Mouse (Mus musculus) cortical plate, adult 2 months (tissue): ENCODE results near the gene Mfap1b. TPM values are rescaled to one million over a fixed set of nuclear protein-coding genes. Genes with fewer than 3 reads are reported as not detected.

Experiments used
- H3K27ac ChIP-seq: fragments of 200-500 bp; 2 replicates; pipeline ENCODE4 v1.5.1; 2012; ENCODE audit warnings: low read length, control low read depth, inconsistent platforms; ENCODE audit not compliant: insufficient read depth
- H3K4me1 ChIP-seq: fragments of 200-500 bp; 2 replicates; pipeline ENCODE4 v1.6.1; 2011; ENCODE audit warnings: low read length; ENCODE audit not compliant: control insufficient read depth, insufficient read depth
- H3K4me3 ChIP-seq: fragments of 200-500 bp; 2 replicates; pipeline ENCODE4 v1.5.1; 2011; ENCODE audit warnings: mild to moderate bottlenecking, low read length, control low read depth; ENCODE audit not compliant: insufficient read depth
- CTCF ChIP-seq: fragments of 200-500 bp; IDR thresholded peaks from 2 replicates; pipeline ENCODE4 v1.5.1; 2011; ENCODE audit warnings: mild to moderate bottlenecking, control low read depth, low read length; ENCODE audit not compliant: insufficient read depth; ENCODE audit errors: extremely low read depth
- POLR2A ChIP-seq: fragments of 200-500 bp; IDR thresholded peaks from 2 replicates; pipeline ENCODE4 v1.6.1; 2011; ENCODE audit warnings: mild to moderate bottlenecking, low read length, control low read depth; ENCODE audit not compliant: insufficient read depth; ENCODE audit errors: extremely low read depth
- polyA plus RNA-seq: library from polyadenylated mRNA; depleted of rRNA; stranded (reverse); fragments of >200 nt; gene quantifications from 2 replicates; pipeline ENCODE4 v1.2.3, GENCODE M21; 2012

The Mfap1b gene
- polyA plus RNA-seq, 1 experiment: 29.0 TPM

GRCm38 (mm10) chr2:121460071-121460470 lies 13.8 kb downstream of the Mfap1b start:
- Histone ChIP-seq H3K4me1 (no peaks in the 10 kb centered on the region), H3K27ac (no peak overlapping the region), H3K4me3 (no peak overlapping the region)
- no peak for TF ChIP-seq CTCF
- TF ChIP-seq POLR2A: no peak

GRCm38 (mm10) chr2:121456692-121457642 lies 16.9 kb downstream of the Mfap1b start, which contains the start of gene Serinc4:
Gene Serinc4, minus strand, starts transcription at chr2:121456781.
- TF ChIP-seq CTCF (no peak), POLR2A (peak; percentile 77)
- peaks cover 1% of the 10 kb centered on the region; the same call in 1 of the 2 replicates for H3K4me1 ChIP-seq
- H3K27ac ChIP-seq: no peak within 1 kb of the TSS
- H3K4me3 ChIP-seq: peak within 1 kb of the TSS; percentile 83

GRCm38 (mm10) chr2:121455534-121455933 lies 18.3 kb downstream of the Mfap1b start:
- Histone ChIP-seq H3K4me3 (no peak overlapping the region), H3K4me1 (peaks cover 1% of the 10 kb centered on the region; the same call in 1 of the 2 replicates), H3K27ac (no peak overlapping the region)
- TF ChIP-seq POLR2A (no peak), CTCF (no peak)

- Histone ChIP-seq H3K4me3 (no peak overlapping the region), H3K4me1 (peaks cover 1% of the 10 kb centered on the region; the same call in 1 of the 2 replicates), H3K27ac (no peak overlapping the region)
- no peak for TF ChIP-seq POLR2A
- no peak for TF ChIP-seq CTCF
These were observed 19.9 kb downstream of the Mfap1b start for GRCm38 (mm10) chr2:121453917-121454316.

- TF ChIP-seq POLR2A (0 out of 2 replicates have a peak, but pooled peaks have one; percentile 25), CTCF (no peak)
- Histone ChIP-seq H3K27ac (no peak within 1 kb of the TSS), H3K4me3 (no peak within 1 kb of the TSS), H3K4me1 (peaks cover 1% of the 10 kb centered on the region; the same call in 1 of the 2 replicates)
These were observed 20.9 kb downstream of the Mfap1b start, which contains the start of gene Hypk for GRCm38 (mm10) chr2:121452990-121453389. Gene Hypk, plus strand, starts transcription at chr2:121453290.

GRCm38 (mm10) chr2:121452361-121452760 lies 21.5 kb downstream of the Mfap1b start:
- Histone ChIP-seq H3K27ac (no peak overlapping the region), H3K4me1 (peaks cover 1% of the 10 kb centered on the region; the same call in 1 of the 2 replicates), H3K4me3 (no peak overlapping the region)
- TF ChIP-seq POLR2A: no peak
- no peak for TF ChIP-seq CTCF

- TF ChIP-seq POLR2A: no peak
- no peak for TF ChIP-seq CTCF
- peak overlapping the region; percentile 64 for H3K4me3 ChIP-seq
- H3K4me1 ChIP-seq: peaks cover 1% of the 10 kb centered on the region; the same call in 1 of the 2 replicates
- H3K27ac ChIP-seq: no peak overlapping the region
These were observed 23.8 kb downstream of the Mfap1b start for GRCm38 (mm10) chr2:121450093-121450492.

GRCm38 (mm10) chr2:121449545-121450011 lies 24.3 kb downstream of the Mfap1b start:
- TF ChIP-seq CTCF: no peak
- peak overlapping the region; percentile 94 for H3K27ac ChIP-seq
- peaks cover 1% of the 10 kb centered on the region; the same call in 1 of the 2 replicates for H3K4me1 ChIP-seq
- peak overlapping the region; percentile 64 for H3K4me3 ChIP-seq

GRCm38 (mm10) chr2:121448739-121449535 lies 24.9 kb downstream of the Mfap1b start, which contains the start of gene Serf2:
Gene Serf2, plus strand, starts transcription at chr2:121449195.
- Histone ChIP-seq H3K4me1 (peaks cover 1% of the 10 kb centered on the region; the same call in 1 of the 2 replicates), H3K4me3 (peak within 1 kb of the TSS; percentile 64), H3K27ac (peak within 1 kb of the TSS; percentile 94)
- TF ChIP-seq POLR2A: peak; percentile 95
- TF ChIP-seq CTCF: no peak
